Mouse (Mus musculus) liver, embryonic 12.5 days (tissue): ENCODE data around the gene Tmem274. TPM values are rescaled to one million over a fixed set of nuclear protein-coding genes. Genes with fewer than 3 reads are reported as not detected.
A peak's percentile ranks its signal among the peaks of the same experiment; 100 is the strongest.

Experiments
- ATAC-seq: fragments of 200-750 bp; cut with Nextera tagmentation; 2 replicates; pipeline ENCODE4 v1.8.0; 2017; ENCODE audit warnings: moderate number of reproducible peaks, mild to moderate bottlenecking, moderate library complexity
- H3K27ac ChIP-seq: fragments of 300-500 bp; sonication (generic); 2 replicates; pipeline ENCODE4 v1.5.1; 2016; ENCODE audit warnings: mild to moderate bottlenecking
- H3K27me3 ChIP-seq: fragments of 300-500 bp; sonication (generic); replicated peaks from 2 replicates; pipeline ENCODE4 v1.6.1; 2016; ENCODE audit warnings: mild to moderate bottlenecking, moderate library complexity
- H3K36me3 ChIP-seq: fragments of 300-500 bp; sonication (generic); 2 replicates; pipeline ENCODE4 v1.6.1; 2016; ENCODE audit warnings: mild to moderate bottlenecking, moderate library complexity
- H3K4me1 ChIP-seq: fragments of 300-500 bp; sonication (generic); 2 replicates; pipeline ENCODE4 v1.6.1; 2016
- H3K4me2 ChIP-seq: fragments of 300-500 bp; sonication (generic); 2 replicates; pipeline ENCODE4 v1.6.1; 2016; ENCODE audit warnings: mild to moderate bottlenecking, moderate library complexity
- H3K4me3 ChIP-seq: fragments of 300-500 bp; sonication (generic); 2 replicates; pipeline ENCODE4 v1.5.1; 2016; ENCODE audit warnings: mild to moderate bottlenecking, moderate library complexity
- H3K9ac ChIP-seq: fragments of 300-500 bp; sonication (generic); 2 replicates; pipeline ENCODE4 v1.6.1; 2016; ENCODE audit warnings: mild to moderate bottlenecking, moderate library complexity
- H3K9me3 ChIP-seq: fragments of 300-500 bp; sonication (generic); replicated peaks from 2 replicates; pipeline ENCODE4 v1.6.1; 2016; ENCODE audit warnings: mild to moderate bottlenecking, moderate library complexity
- WGBS: fragments of 180-500 bp; shearing (Covaris S2); methylation state at CpG from one replicate; pipeline ENCODE4 v1.1.7; 2016; ENCODE audit not compliant: insufficient replicate concordance; 5-methylcytosine and 5-hydroxymethylcytosine counted together
- polyA plus RNA-seq: library from polyadenylated mRNA; unstranded; fragments of >200 nt; fragmentation: Nextera tagmentation; extraction: Ambion mirVana; gene quantifications from 2 replicates; pipeline ENCODE4 v1.2.1, GENCODE M21; 2016

The Tmem274 gene
- polyA plus RNA-seq, 1 experiment from 2014 or later = 0.21 TPM

DNA sequence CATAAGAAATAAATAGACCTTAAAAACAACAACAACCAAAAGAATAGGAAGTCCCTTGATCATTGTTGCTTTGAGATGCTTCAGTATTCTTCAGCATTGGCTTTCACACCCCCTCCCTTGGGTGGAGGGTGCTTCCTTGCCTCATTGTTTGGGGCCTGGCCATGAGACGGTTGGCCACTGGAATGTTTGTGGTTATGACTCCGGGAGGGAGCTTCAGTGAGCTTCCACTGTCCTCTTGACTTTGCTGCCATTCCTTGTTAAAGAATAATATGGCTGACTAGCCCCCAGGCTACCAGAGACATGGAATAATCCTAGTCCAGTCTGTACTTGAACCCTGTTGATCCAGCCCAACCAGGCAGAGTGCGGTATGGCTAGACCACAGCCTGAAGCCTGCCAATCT, 29.7 kb downstream of the Tmem274 start:
- no peak overlapping the region for H3K4me2 ChIP-seq
- H3K27me3 ChIP-seq = no peaks in the 10 kb centered on the region
- H3K27ac ChIP-seq = no peak overlapping the region
- no peak overlapping the region for H3K9ac ChIP-seq
- H3K4me1 ChIP-seq = 0 out of 2 replicates have a peak, but pooled peaks cover 2% of the 10 kb centered on the region
- ATAC-seq = no peak
- WGBS = 40% methylated on average over 3 of the region's 3 CpGs
- no peaks in the 10 kb centered on the region for H3K9me3 ChIP-seq
- H3K36me3 ChIP-seq = peaks cover 8% of the 10 kb centered on the region; the same call in 1 of the 2 replicates
- no peak overlapping the region for H3K4me3 ChIP-seq

- Histone ChIP-seq H3K9me3 (no peaks in the 10 kb centered on the region), H3K27ac (no peak overlapping the region), H3K4me2 (no peak overlapping the region), H3K4me1 (0 out of 2 replicates have a peak, but pooled peaks cover 2% of the 10 kb centered on the region), H3K27me3 (no peaks in the 10 kb centered on the region), H3K9ac (no peak overlapping the region), H3K36me3 (no peaks in the 10 kb centered on the region), H3K4me3 (no peak overlapping the region)
- ATAC-seq = peak; percentile 24; the same call in 1 of the 2 replicates
- 48% methylated on average over 6 of the region's 6 CpGs for WGBS
Measured at GRCm38 (mm10) chr4:149511221-149511646, 34.1 kb downstream of the Tmem274 start.

GRCm38 (mm10) chr4:149512072-149512471, 34.9 kb downstream of the Tmem274 start:
- 75% methylated on average over 7 of the region's 7 CpGs for WGBS
- Histone ChIP-seq H3K9ac (no peak overlapping the region), H3K36me3 (no peaks in the 10 kb centered on the region), H3K4me1 (0 out of 2 replicates have a peak, but pooled peaks cover 3% of the 10 kb centered on the region), H3K27ac (no peak overlapping the region), H3K4me3 (no peak overlapping the region), H3K27me3 (no peaks in the 10 kb centered on the region), H3K9me3 (no peaks in the 10 kb centered on the region), H3K4me2 (no peak overlapping the region)
- no peak for ATAC-seq

- no peak overlapping the region for H3K9ac ChIP-seq
- no peak overlapping the region for H3K4me3 ChIP-seq
- H3K9me3 ChIP-seq = no peaks in the 10 kb centered on the region
- WGBS = 84% methylated on average over 5 of the region's 5 CpGs
- ATAC-seq = no peak
- H3K27ac ChIP-seq = no peak overlapping the region
- peaks cover 26% of the 10 kb centered on the region for H3K4me1 ChIP-seq
- peaks cover 10% of the 10 kb centered on the region; the same call in 1 of the 2 replicates for H3K27me3 ChIP-seq
- no peaks in the 10 kb centered on the region for H3K36me3 ChIP-seq
- no peak overlapping the region for H3K4me2 ChIP-seq
Measured at GRCm38 (mm10) chr4:149515706-149516105, 38.5 kb downstream of the Tmem274 start.

- Histone ChIP-seq H3K27ac (peak within 1 kb of the TSS; percentile 39; the same call in 1 of the 2 replicates), H3K36me3 (no peaks in the 10 kb centered on the region), H3K4me3 (peak within 1 kb of the TSS; percentile 69), H3K4me2 (peak within 1 kb of the TSS; percentile 97), H3K9me3 (no peaks in the 10 kb centered on the region), H3K27me3 (peaks cover 10% of the 10 kb centered on the region; the same call in 1 of the 2 replicates), H3K4me1 (peaks cover 23% of the 10 kb centered on the region), H3K9ac (peak within 1 kb of the TSS; percentile 80)
- ATAC-seq = peak; percentile 97
- whole genome bisulfite sequencing = under 1% methylated on average over 45 of the region's 46 CpGs
Measured at GRCm38 (mm10) chr4:149517868-149518340, 40.7 kb downstream of the Tmem274 start, which contains the start of gene Ctnnbip1. TSS of gene Ctnnbip1 (plus strand) at chr4:149518236.

- Histone ChIP-seq H3K4me1 (peaks cover 23% of the 10 kb centered on the region), H3K4me3 (peak overlapping the region; percentile 69), H3K4me2 (peak overlapping the region; percentile 97), H3K36me3 (no peaks in the 10 kb centered on the region), H3K9ac (peak overlapping the region; percentile 80), H3K9me3 (no peaks in the 10 kb centered on the region), H3K27me3 (peaks cover 10% of the 10 kb centered on the region; the same call in 1 of the 2 replicates), H3K27ac (peak overlapping the region; percentile 39; the same call in 1 of the 2 replicates)
- WGBS = 5% methylated on average over 51 of the region's 52 CpGs
- no peak; the same call in 1 of the 2 replicates for ATAC-seq
Measured at GRCm38 (mm10) chr4:149518351-149519220, 41.4 kb downstream of the Tmem274 start.

- peaks cover 10% of the 10 kb centered on the region; the same call in 1 of the 2 replicates for H3K27me3 ChIP-seq
- H3K27ac ChIP-seq = no peak overlapping the region
- H3K4me3 ChIP-seq = no peak overlapping the region
- no peak overlapping the region for H3K9ac ChIP-seq
- 68% methylated on average over 10 of the region's 10 CpGs for WGBS
- H3K9me3 ChIP-seq = no peaks in the 10 kb centered on the region
- ATAC-seq = no peak
- no peak overlapping the region for H3K4me2 ChIP-seq
- no peaks in the 10 kb centered on the region for H3K36me3 ChIP-seq
- peaks cover 30% of the 10 kb centered on the region for H3K4me1 ChIP-seq
Measured at GRCm38 (mm10) chr4:149521258-149521657, 44.1 kb downstream of the Tmem274 start.

GRCm38 (mm10) chr4:149523961-149524360, 46.8 kb downstream of the Tmem274 start:
- H3K9ac ChIP-seq = no peak overlapping the region
- peaks cover 7% of the 10 kb centered on the region; the same call in 1 of the 2 replicates for H3K27me3 ChIP-seq
- ATAC-seq = no peak
- no peak overlapping the region for H3K27ac ChIP-seq
- H3K36me3 ChIP-seq = no peaks in the 10 kb centered on the region
- no peak overlapping the region for H3K4me2 ChIP-seq
- 76% methylated on average over 6 of the region's 6 CpGs for WGBS
- H3K4me1 ChIP-seq = peaks cover 11% of the 10 kb centered on the region
- no peaks in the 10 kb centered on the region for H3K9me3 ChIP-seq
- H3K4me3 ChIP-seq = no peak overlapping the region

DNA sequence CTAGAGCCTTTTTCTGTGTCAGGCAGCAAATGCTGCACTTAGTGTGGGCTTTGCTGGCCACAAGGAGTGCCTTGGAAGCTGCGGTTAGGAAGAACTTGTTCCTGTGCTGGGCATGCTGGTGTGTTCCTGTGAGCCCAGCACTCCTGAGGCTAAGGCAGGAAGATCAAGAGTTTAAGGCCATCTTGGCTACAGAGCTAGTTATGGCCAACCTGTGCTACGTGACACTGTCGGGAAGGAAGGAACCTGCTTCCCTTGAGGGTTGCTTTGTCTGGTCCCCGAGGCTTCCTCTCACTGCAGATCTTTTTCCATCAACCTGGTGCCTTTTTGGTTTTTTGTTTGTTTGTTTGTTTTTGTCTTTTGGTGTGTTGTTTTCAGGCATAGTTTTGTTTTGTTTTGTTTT, 48.0 kb downstream of the Tmem274 start:
- H3K36me3 ChIP-seq = no peaks in the 10 kb centered on the region
- no peak overlapping the region for H3K4me3 ChIP-seq
- 0 out of 2 replicates have a peak, but pooled peaks cover 11% of the 10 kb centered on the region for H3K4me1 ChIP-seq
- no peak overlapping the region for H3K4me2 ChIP-seq
- WGBS = 61% methylated on average over 4 of the region's 4 CpGs
- H3K27ac ChIP-seq = no peak overlapping the region
- H3K9me3 ChIP-seq = no peaks in the 10 kb centered on the region
- H3K9ac ChIP-seq = no peak overlapping the region
- no peak for ATAC-seq
- no peaks in the 10 kb centered on the region; the same call in 1 of the 2 replicates for H3K27me3 ChIP-seq

DNA sequence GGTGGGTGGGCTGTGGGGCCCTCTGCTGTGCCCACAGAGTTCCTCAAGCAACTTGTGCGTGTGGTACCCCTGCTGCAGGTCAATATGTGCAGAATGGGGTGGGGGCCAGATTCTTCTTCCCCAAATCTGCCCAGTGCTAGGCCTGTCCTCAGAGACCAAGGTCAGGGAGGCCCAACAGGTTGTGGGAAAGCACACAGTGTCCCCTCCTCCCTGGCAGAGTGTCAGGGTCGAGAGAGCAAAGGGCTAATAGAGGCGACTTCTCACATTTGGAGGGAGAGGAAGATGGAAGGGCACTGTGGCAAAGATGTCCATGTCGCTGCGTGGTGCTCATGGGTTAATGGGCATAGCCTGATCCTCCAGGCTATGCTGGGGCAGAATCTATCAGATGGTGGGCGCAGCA, 48.6 kb downstream of the Tmem274 start:
- Histone ChIP-seq H3K4me2 (no peak overlapping the region), H3K27ac (no peak overlapping the region), H3K4me1 (0 out of 2 replicates have a peak, but pooled peaks cover 11% of the 10 kb centered on the region), H3K4me3 (no peak overlapping the region), H3K9me3 (no peaks in the 10 kb centered on the region), H3K27me3 (no peaks in the 10 kb centered on the region; the same call in 1 of the 2 replicates), H3K9ac (no peak overlapping the region), H3K36me3 (no peaks in the 10 kb centered on the region)
- 64% methylated on average over 6 of the region's 6 CpGs for WGBS
- no peak for ATAC-seq

DNA sequence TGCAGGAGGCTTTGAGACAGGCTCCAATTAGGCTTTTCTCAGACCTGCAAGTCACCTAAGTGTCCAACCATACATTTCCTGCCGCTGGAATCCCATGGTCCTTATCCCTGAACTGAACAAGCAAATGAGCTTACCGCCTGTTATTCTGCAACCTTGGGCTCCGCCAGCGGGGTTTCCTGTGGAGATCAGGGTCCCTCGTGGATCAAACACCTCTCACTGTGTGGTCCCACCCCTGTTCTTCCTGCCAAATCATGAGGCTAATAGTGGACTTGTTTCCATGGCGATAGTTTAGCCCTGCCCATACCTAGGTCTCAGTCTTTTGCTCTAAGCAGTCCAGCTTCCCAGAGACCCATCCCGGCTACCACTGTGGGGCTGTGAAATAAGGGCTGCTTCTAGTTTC, 49.2 kb downstream of the Tmem274 start:
- Histone ChIP-seq H3K9me3 (no peaks in the 10 kb centered on the region), H3K36me3 (no peaks in the 10 kb centered on the region), H3K4me2 (no peak overlapping the region), H3K27ac (no peak overlapping the region), H3K9ac (no peak overlapping the region), H3K4me3 (no peak overlapping the region), H3K4me1 (0 out of 2 replicates have a peak, but pooled peaks cover 11% of the 10 kb centered on the region), H3K27me3 (no peaks in the 10 kb centered on the region)
- no peak for ATAC-seq
- WGBS = 58% methylated on average over 7 of the region's 7 CpGs
